Mouse (Mus musculus): Measurements from ENCODE around the gene Tnip1. TPM values are rescaled to one million over a fixed set of nuclear protein-coding genes. Genes with fewer than 3 reads are reported as not detected.
"Not testable (repeated sequence)": the region's sequence is repeated elsewhere in the genome, so short reads cannot be mapped to it uniquely, and the experiment has no call there.

Tnip1 gene
- total RNA-seq, 2 experiments from 2014 or later = 3.3 to 6.3 TPM

DNA sequence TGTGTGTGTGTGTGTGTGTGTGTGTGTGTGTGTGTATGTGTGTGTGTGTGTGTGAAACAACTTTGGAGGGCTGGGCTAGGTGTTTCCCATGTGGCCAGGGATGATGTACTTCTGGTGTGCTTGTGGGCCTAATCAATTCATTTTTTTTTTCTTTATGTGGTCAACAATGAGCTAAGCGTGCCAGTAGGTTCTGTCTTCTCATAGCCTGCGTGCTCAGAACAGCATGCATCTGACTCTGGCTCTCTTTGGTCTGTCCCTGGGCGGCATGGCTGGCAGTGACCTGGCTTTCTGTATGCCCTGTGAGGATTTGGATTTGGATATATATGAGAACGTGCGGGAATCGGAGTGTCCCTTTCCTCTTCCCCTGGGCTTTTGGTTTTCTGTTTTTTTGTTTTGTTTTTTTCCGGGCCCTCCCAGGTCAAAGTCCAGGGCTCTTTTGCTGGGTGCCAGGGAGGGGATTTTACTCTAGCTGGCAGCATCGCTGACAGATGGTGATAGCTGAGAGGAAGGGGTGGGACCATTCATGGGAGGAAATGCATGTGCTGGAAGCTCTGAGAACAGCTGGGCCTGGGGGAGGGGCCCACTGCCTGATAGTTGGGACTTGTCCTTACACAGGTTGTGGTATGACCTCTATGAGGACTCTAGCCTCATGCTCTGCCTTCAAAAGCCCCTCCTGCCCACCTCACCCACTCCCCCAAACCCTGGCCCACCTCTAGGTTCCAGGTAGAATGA lies 10.9 kb upstream of the Tnip1 start:
- ATAC-seq (replicated peaks; ENCODE audit: low FRiP score, poor library complexity, severe bottlenecking) = no peak

DNA sequence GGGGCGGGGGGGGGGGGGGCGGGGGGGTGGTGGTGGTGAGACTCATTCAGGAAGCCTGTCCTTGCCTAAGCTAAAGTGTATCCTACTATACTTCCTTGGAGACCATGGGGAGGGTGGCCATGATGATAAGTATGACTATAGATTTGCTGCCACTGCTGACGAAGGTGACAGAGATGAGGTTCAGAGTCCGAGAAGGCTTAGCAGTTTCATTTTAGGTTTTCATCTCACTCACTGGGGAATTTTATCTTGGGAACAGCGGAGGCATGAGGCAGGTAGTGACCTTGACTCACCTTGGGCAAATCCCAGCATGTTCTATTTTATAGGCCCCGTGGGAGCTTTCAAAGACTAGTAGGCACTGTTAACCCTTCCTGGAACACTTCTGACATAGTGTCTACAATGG lies 10.1 kb upstream of the Tnip1 start:
- no peak for ATAC-seq (replicated peaks; ENCODE audit: low FRiP score, poor library complexity, severe bottlenecking)

GRCm38 (mm10) chr11:54972049-54972723 lies 9.5 kb upstream of the Tnip1 start:
- no peak for ATAC-seq (replicated peaks; ENCODE audit: low FRiP score, poor library complexity, severe bottlenecking)

DNA sequence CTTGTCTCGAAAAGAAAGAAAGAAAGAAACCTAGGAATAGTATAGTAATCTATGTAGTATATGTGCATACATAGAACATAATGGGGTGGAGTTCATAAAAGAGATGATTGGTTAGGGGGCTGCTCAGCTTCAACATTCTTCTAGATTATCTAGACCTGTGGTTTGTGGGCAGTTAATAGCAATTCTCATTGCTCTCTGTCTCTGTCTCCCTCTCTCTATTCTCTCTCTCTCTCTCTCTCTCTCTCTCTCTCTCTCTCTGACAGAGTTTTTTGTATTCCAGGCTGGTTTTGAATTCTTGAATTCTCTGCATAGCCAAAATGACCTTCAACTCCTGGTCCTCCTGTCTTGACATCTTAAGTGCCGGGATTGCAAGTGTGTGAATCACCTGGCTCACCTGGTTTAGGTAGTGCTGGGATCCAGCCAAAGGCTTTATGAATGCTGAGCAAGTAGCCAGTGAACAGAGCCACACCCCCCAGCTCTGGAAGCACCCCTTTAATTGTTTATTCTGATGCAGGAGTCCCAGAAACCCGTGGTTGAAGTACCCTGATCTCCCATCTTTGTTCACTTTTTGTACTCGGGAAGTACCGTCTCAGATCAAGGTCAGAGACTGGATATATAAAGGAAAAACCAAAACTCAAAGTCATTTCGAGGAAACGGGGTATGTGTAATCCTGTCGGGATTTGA lies 8.8 kb upstream of the Tnip1 start:
- no peak for ATAC-seq (replicated peaks; ENCODE audit: low FRiP score, poor library complexity, severe bottlenecking)

DNA sequence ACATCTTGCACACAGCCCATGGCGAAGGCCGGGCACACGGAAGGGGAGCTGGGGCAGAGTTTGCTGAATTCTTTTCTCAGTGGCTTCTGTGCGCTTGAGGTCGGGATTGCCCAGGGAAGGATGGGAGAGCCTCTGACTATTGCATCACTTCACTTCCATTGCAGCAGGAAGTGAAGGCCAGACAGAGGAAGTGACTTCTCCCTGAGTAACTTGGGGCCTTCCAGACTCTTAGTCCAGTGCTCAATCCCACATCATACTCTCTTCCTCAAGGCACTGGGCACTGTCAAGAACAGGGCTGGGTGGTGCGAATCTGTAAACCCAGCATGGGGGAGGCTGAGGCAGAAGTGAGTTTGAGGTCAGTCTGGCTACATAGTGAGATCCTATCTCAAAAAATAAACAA lies 2.5 kb upstream of the Tnip1 start:
- ATAC-seq (replicated peaks; ENCODE audit: low FRiP score, poor library complexity, severe bottlenecking) = no peak

DNA sequence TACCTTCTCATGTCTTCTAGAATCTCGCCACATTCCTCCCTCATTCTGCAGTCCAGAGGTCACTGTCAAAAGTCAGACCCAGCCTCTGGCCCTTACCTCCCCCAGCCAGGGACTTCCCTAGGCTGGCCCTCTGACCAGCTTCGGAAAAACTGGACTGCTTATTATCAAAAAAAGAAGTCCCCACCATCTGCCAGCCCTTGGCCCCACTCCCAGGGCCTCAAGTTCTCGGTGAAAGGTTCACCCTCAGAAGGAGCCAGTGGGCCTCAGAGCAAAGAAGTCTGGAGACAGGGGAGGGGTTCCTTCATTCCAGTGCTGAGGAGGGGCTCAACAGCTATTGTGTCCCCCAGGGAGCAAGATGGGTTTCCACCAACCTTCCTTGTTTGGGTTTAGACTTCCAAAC lies 796 bp downstream of the Tnip1 start:
- ATAC-seq (replicated peaks; ENCODE audit: low FRiP score, poor library complexity, severe bottlenecking) = no peak

DNA sequence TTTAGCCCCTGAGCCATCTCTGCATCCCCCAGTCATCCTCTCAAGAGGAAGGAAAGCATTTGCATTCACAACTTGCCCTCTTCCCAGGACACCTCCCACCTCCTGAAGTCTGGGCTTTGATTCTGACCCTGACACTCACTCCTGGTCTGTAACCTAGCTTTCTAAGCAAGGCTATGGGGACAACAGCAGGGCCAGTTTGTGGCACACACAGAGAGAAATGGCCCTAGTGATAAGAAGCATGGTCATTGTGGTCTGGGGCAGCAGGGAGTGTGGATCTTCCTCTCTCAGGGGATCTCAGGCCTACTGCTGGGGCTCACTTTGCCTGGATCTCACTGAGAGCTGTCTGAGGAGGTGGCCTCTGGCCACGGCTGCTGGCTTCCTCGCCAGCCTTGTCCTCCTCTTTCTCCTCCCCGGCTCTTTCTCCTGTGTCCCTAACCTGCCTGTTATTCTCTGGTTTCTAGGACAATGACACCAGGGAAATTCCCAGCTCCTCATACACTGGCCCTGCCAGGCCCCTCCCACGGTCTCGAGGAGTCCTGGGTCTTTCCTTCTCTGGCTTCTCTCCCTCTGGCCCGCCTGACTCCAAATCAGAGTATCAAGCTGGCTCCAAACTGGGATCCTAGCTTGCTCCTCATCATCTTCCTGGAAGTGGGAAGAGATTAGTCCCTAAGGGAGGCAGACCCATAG lies 1.4 kb downstream of the Tnip1 start:
- no peak for ATAC-seq (replicated peaks; ENCODE audit: low FRiP score, poor library complexity, severe bottlenecking)

- ATAC-seq (replicated peaks; ENCODE audit: low FRiP score, poor library complexity, severe bottlenecking) = no peak
Measured at GRCm38 (mm10) chr11:54960251-54960650, 2.5 kb downstream of the Tnip1 start.

GRCm38 (mm10) chr11:54958571-54959073 lies 4.1 kb downstream of the Tnip1 start:
- no peak for ATAC-seq (replicated peaks; ENCODE audit: low FRiP score, poor library complexity, severe bottlenecking)

- not testable (repeated sequence) for ATAC-seq (replicated peaks; ENCODE audit: low FRiP score, poor library complexity, severe bottlenecking)
Measured at GRCm38 (mm10) chr11:54957708-54958107, 5.0 kb downstream of the Tnip1 start.

GRCm38 (mm10) chr11:54956912-54957311 lies 5.8 kb downstream of the Tnip1 start:
- ATAC-seq (replicated peaks; ENCODE audit: low FRiP score, poor library complexity, severe bottlenecking) = no peak

DNA sequence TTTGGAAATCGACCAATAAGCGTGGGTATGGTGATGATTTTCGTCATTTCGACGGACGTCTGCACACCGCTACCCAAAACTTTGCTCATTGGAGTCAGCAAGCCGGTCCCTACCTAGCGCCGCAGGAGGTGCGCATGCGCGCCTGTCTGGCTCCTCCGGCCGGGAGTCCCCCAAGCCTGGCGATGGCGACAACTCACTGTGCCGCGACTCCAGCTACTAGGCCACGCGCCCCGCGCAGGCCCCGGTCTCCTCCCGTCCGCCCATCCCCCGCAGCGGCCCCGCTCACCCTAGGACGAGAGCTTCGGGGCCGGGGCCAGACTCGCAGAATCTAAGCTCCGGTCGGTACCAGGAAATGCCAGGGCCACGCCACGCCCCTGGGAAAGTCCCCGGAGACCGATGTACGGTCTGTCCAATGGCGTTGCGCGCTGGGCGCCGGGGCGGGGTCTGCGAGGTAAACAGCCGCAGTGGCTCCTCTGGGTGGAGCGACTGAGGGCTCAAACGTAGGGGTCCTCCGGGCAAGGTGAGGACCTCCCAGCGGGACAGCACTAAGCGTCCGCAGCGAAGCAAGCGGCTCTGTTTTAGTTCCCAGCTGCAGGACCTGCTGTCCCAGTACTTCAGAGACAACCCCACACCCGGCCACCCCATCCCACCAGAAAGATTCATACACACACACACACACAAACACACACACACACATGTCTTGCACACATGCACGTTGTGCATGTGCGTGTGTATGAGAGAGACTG lies 6.8 kb downstream of the Tnip1 start:
- ATAC-seq (replicated peaks; ENCODE audit: low FRiP score, poor library complexity, severe bottlenecking) = peak; percentile 98

- peak; percentile 31; the same call in 1 of the 2 replicates for ATAC-seq (replicated peaks; ENCODE audit: low FRiP score, poor library complexity, severe bottlenecking)
Measured at GRCm38 (mm10) chr11:54955400-54955734, 7.3 kb downstream of the Tnip1 start.

GRCm38 (mm10) chr11:54954716-54955115 lies 8.0 kb downstream of the Tnip1 start:
- ATAC-seq (replicated peaks; ENCODE audit: low FRiP score, poor library complexity, severe bottlenecking) = no peak

- ATAC-seq (replicated peaks; ENCODE audit: low FRiP score, poor library complexity, severe bottlenecking) = no peak
Measured at GRCm38 (mm10) chr11:54953993-54954446, 8.7 kb downstream of the Tnip1 start.

- no peak for ATAC-seq (replicated peaks; ENCODE audit: low FRiP score, poor library complexity, severe bottlenecking)
Measured at GRCm38 (mm10) chr11:54952651-54953050, 10.1 kb downstream of the Tnip1 start.

DNA sequence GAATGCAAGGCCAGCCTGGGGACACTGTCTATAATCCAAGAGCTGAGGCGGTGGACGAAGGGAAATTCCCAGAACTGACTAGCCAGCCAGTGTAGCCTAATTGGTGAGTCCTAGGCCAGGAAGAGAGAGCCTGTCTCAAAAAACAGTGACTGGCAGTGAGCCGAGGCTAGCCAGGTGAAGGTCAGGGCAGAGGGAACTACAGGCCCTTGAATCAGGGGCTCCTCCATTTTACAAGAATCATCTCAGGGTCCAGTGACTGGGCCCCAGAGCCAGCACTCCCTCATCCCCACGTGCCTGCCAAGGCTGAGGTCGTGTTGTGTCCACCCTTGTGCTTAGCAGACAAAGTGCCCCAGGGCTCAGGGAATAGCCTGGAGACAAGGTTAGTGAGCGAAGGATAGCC lies 12.0 kb downstream of the Tnip1 start:
- no peak for ATAC-seq (replicated peaks; ENCODE audit: low FRiP score, poor library complexity, severe bottlenecking)

DNA sequence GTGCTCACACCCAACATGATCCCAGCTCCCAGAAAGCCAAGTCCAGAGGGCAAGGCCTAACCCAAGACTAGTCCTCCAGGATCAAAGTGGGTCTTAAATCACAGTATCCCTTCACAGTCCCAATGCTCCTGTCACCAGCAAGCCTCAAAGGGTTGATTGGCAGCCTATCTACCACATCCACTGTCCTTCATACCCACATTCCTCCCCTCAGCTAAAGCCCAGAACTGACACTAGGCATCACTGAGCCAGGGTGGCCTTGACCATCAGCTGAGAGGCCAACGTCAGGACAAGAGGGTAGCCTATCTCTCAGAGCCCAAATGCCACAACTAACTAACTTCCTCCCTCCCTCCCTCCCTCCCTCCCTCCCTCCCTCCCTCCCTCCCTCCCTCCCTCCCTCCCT lies 13.0 kb downstream of the Tnip1 start:
- no peak for ATAC-seq (replicated peaks; ENCODE audit: low FRiP score, poor library complexity, severe bottlenecking)

GRCm38 (mm10) chr11:54944702-54945101 lies 18.0 kb downstream of the Tnip1 start:
- ATAC-seq (replicated peaks; ENCODE audit: low FRiP score, poor library complexity, severe bottlenecking) = no peak

DNA sequence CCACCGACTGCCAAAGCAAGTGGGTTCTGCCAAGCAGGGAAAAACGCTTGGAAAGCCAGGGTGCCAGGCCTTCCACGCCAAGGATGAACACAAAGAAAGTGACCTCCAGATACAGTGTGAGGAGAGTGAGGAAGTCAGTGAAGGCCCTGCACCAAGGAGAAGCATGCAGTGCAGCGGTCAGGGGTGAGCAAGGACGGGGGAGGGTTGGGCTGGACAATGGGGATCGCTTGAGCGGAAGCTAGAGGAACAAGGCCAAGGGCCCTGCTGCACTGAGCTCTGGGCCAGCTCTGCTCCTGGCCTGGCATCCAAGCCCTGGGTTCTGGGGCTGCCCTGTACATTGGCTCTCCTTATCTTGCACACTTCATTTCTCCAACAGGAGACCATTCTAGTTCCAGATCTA lies 22.7 kb downstream of the Tnip1 start:
- ATAC-seq (replicated peaks; ENCODE audit: low FRiP score, poor library complexity, severe bottlenecking) = no peak

All from erythroid progenitor cell, adult 5-6 weeks (primary cell).